Mouse (Mus musculus) lung, postnatal 36 days (tissue): Measurements from ENCODE around the gene Nfatc3.

Experiments
- DNase-seq: peaks from one replicate; pipeline ENCODE4 v3.0.0; 2022; ENCODE audit warnings: mixed read lengths

Nfatc3 gene

GRCm38 (mm10) chr8:106059613-106060371, 1.2 kb downstream of the Nfatc3 start:
- peak; percentile 60 for DNase-seq

GRCm38 (mm10) chr8:106060521-106060920, 1.9 kb downstream of the Nfatc3 start:
- DNase-seq = no peak

GRCm38 (mm10) chr8:106061686-106062085, 3.0 kb downstream of the Nfatc3 start:
- DNase-seq = no peak

GRCm38 (mm10) chr8:106063046-106063445, 4.4 kb downstream of the Nfatc3 start:
- DNase-seq = no peak

- DNase-seq = no peak
Measured at GRCm38 (mm10) chr8:106066721-106067120, 8.1 kb downstream of the Nfatc3 start.

- DNase-seq = no peak
Measured at GRCm38 (mm10) chr8:106069565-106069964, 10.9 kb downstream of the Nfatc3 start.

GRCm38 (mm10) chr8:106072113-106072512, 13.5 kb downstream of the Nfatc3 start:
- DNase-seq = no peak

GRCm38 (mm10) chr8:106074236-106074635, 15.6 kb downstream of the Nfatc3 start:
- no peak for DNase-seq

- DNase-seq = no peak
Measured at GRCm38 (mm10) chr8:106074659-106075058, 16.0 kb downstream of the Nfatc3 start.

- peak; percentile 57 for DNase-seq
Measured at GRCm38 (mm10) chr8:106075161-106075862, 16.7 kb downstream of the Nfatc3 start.

GRCm38 (mm10) chr8:106075863-106076174, 17.2 kb downstream of the Nfatc3 start:
- no peak for DNase-seq

GRCm38 (mm10) chr8:106076612-106077011, 18.0 kb downstream of the Nfatc3 start:
- peak; percentile 74 for DNase-seq

GRCm38 (mm10) chr8:106077452-106078067, 18.9 kb downstream of the Nfatc3 start:
- DNase-seq = no peak

- DNase-seq = no peak
Measured at GRCm38 (mm10) chr8:106102321-106102720, 43.7 kb downstream of the Nfatc3 start.

- DNase-seq = no peak
Measured at GRCm38 (mm10) chr8:106103888-106104287, 45.2 kb downstream of the Nfatc3 start.

GRCm38 (mm10) chr8:106106193-106106592, 47.6 kb downstream of the Nfatc3 start:
- DNase-seq = no peak

GRCm38 (mm10) chr8:106108080-106108479, 49.4 kb downstream of the Nfatc3 start:
- DNase-seq = no peak

GRCm38 (mm10) chr8:106108729-106109128, 50.1 kb downstream of the Nfatc3 start:
- no peak for DNase-seq

GRCm38 (mm10) chr8:106112041-106112440, 53.4 kb downstream of the Nfatc3 start:
- DNase-seq = no peak

GRCm38 (mm10) chr8:106112514-106112913, 53.9 kb downstream of the Nfatc3 start:
- no peak for DNase-seq

- peak; percentile 66 for DNase-seq
Measured at GRCm38 (mm10) chr8:106115897-106116296, 57.3 kb downstream of the Nfatc3 start.

- DNase-seq = no peak
Measured at GRCm38 (mm10) chr8:106123443-106123842, 64.8 kb downstream of the Nfatc3 start.

- no peak for DNase-seq
Measured at GRCm38 (mm10) chr8:106126055-106126454, 67.4 kb downstream of the Nfatc3 start.

GRCm38 (mm10) chr8:106127054-106127453, 68.4 kb downstream of the Nfatc3 start:
- DNase-seq = no peak
